Mouse (Mus musculus) brain, embryonic 18.5 days (tissue): ENCODE measurements around the gene Gm7233.
"Not testable (repeated sequence)": the region's sequence is repeated elsewhere in the genome, so short reads cannot be mapped to it uniquely, and the experiment has no call there.

Experiments
- DNase-seq: peaks from one replicate; pipeline ENCODE4 v3.0.0-alpha.2; 2012; ENCODE audit warnings: low read depth, low spot score

Gm7233 gene

GRCm38 (mm10) chr14:43179567-43179966, at the start of gene Gm7233:
Gene Gm7233 (plus strand): TSS chr14:43179867.
- DNase-seq = not testable (repeated sequence)

- not testable (repeated sequence) for DNase-seq
These were observed 12.5 kb upstream of the Gm7233 start for GRCm38 (mm10) chr14:43167189-43167588.

GRCm38 (mm10) chr14:43167942-43168341, 11.7 kb upstream of the Gm7233 start:
- not testable (repeated sequence) for DNase-seq

- DNase-seq = not testable (repeated sequence)
These were observed 11.0 kb upstream of the Gm7233 start for GRCm38 (mm10) chr14:43168573-43169170.

- DNase-seq = not testable (repeated sequence)
These were observed 55.5 kb downstream of the Gm7233 start, which contains the start of gene Gm8122 for GRCm38 (mm10) chr14:43235204-43235603. Gene Gm8122 (minus strand): TSS chr14:43235304.
